Mouse (Mus musculus) thymus, postnatal 14 days (tissue): ENCODE data around the gene Apba1.
A peak's percentile ranks its signal among the peaks of the same experiment; 100 is the strongest.

Experiments
- DNase-seq: peaks from one replicate; pipeline ENCODE4 v3.0.0; 2021

The Apba1 gene

DNA sequence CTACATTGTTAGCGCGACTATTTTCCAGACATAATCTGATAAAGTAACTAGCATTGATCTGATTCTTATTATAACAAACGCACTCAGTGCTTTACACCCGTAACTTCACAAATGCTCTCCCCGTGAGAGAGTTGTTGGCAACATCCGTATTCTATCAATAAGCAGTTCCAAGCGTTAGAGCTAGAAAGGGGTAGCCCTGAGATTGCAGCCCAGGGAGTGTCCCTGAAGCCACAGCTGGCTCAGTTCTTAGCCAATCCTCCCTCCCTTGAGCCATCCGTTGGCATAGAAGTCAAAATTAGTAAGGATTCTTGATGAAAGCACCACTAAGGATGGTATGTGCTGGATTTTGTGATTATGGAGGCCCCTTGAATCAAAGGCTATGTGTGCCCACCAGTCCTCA, 48.7 kb downstream of the Apba1 start:
- DNase-seq = no peak

DNA sequence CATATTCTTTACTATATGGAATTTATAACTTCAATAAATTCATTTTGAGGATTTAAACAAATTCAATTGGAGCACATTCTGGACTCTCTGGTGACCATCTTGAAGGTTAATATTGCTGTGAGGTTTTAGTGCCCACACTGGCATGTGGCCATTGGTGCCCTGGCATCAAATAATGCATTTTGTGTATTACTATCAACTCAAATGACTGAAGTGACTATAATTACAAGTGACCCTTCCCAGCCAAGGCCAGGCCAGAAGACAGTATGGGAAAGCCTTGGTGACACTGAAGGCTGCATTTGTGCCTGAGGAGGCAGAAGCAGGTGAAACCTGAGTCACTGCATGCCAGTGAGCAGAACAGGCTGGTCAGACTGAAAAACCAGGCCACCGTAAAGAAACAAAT, 50.5 kb downstream of the Apba1 start:
- no peak for DNase-seq

GRCm38 (mm10) chr19:23810512-23810911, 51.8 kb downstream of the Apba1 start:
- no peak for DNase-seq

DNA sequence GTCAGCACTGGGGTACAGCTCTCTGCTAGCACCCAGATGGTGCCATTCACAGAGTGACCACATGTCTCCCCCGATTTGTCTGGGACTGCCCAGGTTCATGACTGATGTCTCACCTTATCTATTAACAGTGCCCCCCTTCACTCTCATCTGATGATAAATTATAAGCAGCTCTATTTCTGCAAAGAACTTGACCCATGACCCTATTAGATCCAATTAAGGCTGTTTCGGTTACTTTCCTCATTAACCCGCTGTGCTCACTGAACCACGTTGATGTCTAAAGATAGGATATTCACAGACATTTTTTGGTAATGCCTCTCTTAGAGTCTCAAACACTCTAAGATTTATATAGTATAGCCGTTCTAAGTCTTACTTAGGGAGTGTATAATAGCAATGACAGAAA, 52.3 kb downstream of the Apba1 start:
- no peak for DNase-seq

GRCm38 (mm10) chr19:23816762-23817161, 58.1 kb downstream of the Apba1 start:
- no peak for DNase-seq

DNA sequence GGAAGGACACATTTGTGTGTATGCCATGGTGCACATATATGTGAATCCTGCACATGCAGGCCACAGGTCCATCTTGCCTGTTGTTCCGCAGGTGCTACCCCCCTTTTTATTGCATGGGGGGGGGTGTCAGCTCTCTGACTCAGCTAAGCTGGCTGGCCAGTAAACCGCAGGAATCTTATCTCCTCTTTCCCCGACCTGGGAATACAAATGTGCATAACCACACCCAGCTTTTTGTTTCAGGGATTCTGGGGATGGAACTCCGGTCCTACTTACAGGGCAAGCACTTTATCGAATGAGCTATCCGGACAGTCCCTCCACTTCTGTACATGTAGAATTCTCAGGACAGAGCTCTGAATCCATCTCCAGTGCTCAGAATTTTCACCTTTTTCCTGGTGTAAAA, 58.5 kb downstream of the Apba1 start:
- DNase-seq = no peak

- DNase-seq = no peak
Measured at GRCm38 (mm10) chr19:23819882-23820281, 61.2 kb downstream of the Apba1 start.

- DNase-seq = no peak
Measured at GRCm38 (mm10) chr19:23822497-23822896, 63.8 kb downstream of the Apba1 start.

GRCm38 (mm10) chr19:23823533-23823932, 64.8 kb downstream of the Apba1 start:
- no peak for DNase-seq

DNA sequence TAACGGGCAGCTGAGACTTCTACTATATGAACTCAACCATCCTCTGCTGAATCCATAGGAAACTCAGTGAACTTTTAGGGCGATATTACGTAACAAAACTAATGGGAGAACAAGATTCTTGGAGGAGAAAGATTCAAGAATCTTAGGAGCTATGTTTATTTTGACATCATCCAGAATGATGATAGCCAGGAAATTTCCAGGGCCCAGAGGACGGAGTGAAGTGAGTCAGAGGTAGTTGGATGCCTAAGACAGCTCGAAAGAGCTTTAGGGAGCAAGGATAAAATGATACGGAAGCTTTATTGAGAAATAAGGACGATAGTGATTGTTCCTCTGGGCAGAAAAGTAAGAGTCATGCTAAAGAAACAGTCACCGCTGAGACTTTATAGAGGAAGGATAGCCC, 67.6 kb downstream of the Apba1 start:
- no peak for DNase-seq

DNA sequence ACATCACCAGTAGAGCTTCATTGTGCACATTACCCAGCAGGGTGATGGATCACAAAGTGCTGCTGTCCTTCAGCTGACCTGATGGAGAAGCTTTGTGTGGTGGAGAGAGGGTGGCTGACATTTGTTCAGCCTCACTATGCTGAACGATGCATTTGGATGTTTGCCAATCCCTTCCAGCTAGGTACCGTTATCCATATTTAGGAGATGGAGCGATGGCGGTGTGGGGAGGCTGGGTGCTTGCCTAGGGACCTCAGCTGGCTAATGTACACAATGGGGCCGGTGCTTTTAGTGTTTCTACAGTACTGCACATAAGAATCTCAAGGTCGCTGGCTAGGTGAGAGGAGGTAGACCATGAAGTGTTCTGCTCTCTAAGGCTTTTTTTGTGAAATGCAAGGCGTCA, 72.1 kb downstream of the Apba1 start:
- no peak for DNase-seq

- no peak for DNase-seq
Measured at GRCm38 (mm10) chr19:23833685-23834682, 75.3 kb downstream of the Apba1 start.

GRCm38 (mm10) chr19:23834721-23835120, 76.0 kb downstream of the Apba1 start:
- no peak for DNase-seq

- no peak for DNase-seq
Measured at GRCm38 (mm10) chr19:23855832-23856231, 97.1 kb downstream of the Apba1 start.

GRCm38 (mm10) chr19:23858091-23858490, 99.4 kb downstream of the Apba1 start:
- no peak for DNase-seq

- DNase-seq = no peak
Measured at GRCm38 (mm10) chr19:23858781-23859180, 100.1 kb downstream of the Apba1 start.

DNA sequence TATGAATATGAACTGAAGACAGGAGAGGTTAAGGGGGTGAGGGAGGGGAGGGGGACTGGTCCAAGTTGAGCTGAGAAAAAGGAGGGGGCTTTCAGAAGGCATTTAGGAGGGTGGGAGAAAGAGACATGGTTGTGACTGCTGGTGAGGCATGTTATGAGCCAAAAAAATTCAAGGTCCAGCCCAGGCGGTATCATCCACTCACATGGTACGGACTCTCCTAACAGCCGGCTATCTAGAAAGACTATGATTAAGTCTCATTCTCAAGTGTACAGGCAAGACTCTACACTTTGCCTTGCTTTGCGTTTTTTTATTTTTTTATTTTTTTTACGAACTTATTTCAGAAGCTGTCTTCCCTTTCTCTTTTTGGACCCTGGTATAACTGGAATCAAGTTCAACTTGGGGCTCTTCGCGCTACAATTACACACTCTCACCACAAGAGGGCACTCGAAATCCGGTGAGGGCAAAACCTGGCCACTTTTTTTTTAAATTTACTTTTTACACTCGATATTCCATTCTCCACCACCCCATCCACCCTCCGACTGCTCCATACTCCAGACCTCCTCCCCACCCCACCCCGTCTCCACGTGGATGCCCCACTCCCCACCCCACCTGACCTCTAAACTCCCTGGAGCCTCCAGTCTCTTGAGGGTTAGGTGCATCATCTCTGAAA, 101.6 kb downstream of the Apba1 start:
- DNase-seq = peak; percentile 13

DNA sequence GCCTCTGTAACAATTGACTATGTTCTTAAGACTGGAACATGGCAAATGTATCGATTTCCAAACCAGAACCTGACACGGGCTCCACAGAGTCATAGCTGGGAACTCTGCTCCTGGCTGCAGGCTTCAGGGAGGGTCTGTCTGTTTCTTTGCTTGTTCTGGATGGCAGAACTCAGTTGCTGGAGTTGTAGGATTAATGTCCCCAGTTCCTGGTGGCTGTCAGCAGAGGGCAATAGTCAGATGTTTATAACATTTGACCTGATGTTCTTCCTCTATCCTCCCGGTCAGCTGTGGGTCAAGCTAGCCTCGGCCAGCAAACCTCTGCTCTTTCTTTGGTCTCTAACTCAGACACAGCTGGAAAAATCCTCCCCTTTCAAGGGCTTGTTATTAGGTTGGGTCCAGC, 104.0 kb downstream of the Apba1 start:
- DNase-seq = no peak

GRCm38 (mm10) chr19:23863959-23864358, 105.3 kb downstream of the Apba1 start:
- DNase-seq = no peak

GRCm38 (mm10) chr19:23866045-23866444, 107.4 kb downstream of the Apba1 start:
- DNase-seq = no peak

DNA sequence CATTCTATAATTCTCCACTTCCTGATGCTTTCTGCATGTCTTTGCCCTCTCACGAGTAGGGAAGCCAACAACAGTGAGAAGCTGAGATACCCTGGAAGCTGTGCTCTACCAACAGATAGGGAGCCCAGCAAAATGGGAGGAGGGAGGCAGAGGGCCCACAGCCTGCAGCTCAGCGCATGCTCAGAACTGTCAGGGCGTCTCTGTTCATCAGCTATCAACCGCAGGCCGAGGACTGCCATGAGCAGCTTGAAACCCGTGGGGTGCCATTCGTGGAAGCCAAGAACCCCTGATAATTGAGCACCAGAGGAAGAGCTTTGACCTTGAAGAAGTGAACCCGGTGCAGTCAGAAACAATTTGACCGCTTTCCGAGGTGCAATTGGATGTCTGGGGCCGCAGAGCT, 108.4 kb downstream of the Apba1 start:
- DNase-seq = no peak

DNA sequence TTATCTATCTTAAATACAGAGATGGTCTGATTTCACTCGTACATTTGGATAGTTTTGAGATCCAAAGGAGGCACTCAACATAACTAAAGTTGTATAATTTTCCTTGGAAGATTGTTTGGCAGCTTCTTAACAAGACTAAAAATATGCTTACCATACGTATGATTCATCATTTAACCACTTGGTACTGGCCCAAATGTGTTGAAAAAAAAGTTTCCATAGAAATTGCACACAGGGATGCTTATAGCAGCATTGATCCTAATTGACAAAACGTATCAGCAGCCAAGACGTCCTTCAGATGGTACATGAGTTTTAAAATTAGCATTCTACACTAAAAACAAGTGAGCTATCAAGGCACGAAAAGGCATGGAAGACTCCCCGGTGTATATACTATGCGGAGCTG, 108.9 kb downstream of the Apba1 start:
- no peak for DNase-seq

GRCm38 (mm10) chr19:23874502-23874901, 115.8 kb downstream of the Apba1 start:
- DNase-seq = no peak

DNA sequence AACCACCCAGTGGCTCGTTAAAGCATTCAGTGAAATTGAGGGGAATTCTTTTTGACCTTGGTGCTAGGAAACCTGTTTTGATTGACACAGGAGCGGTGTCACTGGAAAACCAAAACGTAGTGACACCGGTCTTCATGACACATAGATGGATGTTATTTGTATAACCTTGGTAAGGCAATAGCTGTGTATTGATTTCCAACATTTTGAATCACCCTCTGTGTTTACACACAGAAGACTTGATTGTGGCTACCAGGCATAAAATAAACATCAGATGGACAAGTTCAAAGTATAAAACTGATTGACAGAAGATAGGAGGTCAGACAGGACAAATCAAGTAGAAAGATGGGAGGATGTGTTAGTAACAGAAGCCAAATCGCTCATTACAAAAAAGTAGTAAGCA, 117.1 kb downstream of the Apba1 start:
- DNase-seq = no peak
